Mouse (Mus musculus): ENCODE measurements around the gene Samd1. TPM values are rescaled to one million over a fixed set of nuclear protein-coding genes. Genes with fewer than 3 reads are reported as not detected.

Gene Samd1
- total RNA-seq (2021) = 10 to 100 TPM; 34.2 to 37.2 TPM
- long read RNA-seq, experiment 1, transcript Samd1-201 (5 exons, 2,071 nt) = major isoform, 5 of 14 reads
- long read RNA-seq, experiment 1, partial matches to known transcripts = 9 of 14 reads
- long read RNA-seq, experiment 1, other reads (novel, unspliced or antisense) = 0 of 14 reads
- long read RNA-seq, experiment 2, transcript Samd1-201 (5 exons, 2,071 nt) = major isoform, 5 of 6 reads
- long read RNA-seq, experiment 2, partial matches to known transcripts = 0 of 6 reads
- long read RNA-seq, experiment 2, other reads (novel, unspliced or antisense) = 1 of 6 reads

GRCm38 (mm10) chr8:83997511-83998141, at the start of gene Samd1:
Gene Samd1 (plus strand): TSS chr8:83997672.
- peak; percentile 61 to 74 for DNase-seq

GRCm38 (mm10) chr8:83954749-83955105, 42.7 kb upstream of the Samd1 start:
- DNase-seq = no peak

GRCm38 (mm10) chr8:83955106-83955957, 42.1 kb upstream of the Samd1 start, which contains the start of the genes Gm10644 and Asf1b:
Gene Gm10644 (minus strand): TSS chr8:83955205.
Gene Asf1b (plus strand): TSS chr8:83955507.
- peak; percentile 98 to 99 for DNase-seq

- DNase-seq = no peak
Observed at GRCm38 (mm10) chr8:83955958-83956218, 41.6 kb upstream of the Samd1 start.

- no peak for DNase-seq
Observed at GRCm38 (mm10) chr8:83956789-83957188, 40.7 kb upstream of the Samd1 start.

GRCm38 (mm10) chr8:83964015-83964765, 33.3 kb upstream of the Samd1 start:
- peak; percentile 64 to 71 for DNase-seq

GRCm38 (mm10) chr8:83967701-83968100, 29.8 kb upstream of the Samd1 start:
- no peak for DNase-seq

GRCm38 (mm10) chr8:83971121-83971520, 26.4 kb upstream of the Samd1 start:
- DNase-seq = peak in 1 of 2 experiments; percentile 19

GRCm38 (mm10) chr8:83971661-83972060, 25.8 kb upstream of the Samd1 start:
- DNase-seq = no peak

GRCm38 (mm10) chr8:83972150-83973120, 25.0 kb upstream of the Samd1 start, which contains the start of gene Prkaca:
Gene Prkaca (plus strand): TSS chr8:83972993.
- peak; percentile 99 for DNase-seq

GRCm38 (mm10) chr8:83973161-83974031, 24.1 kb upstream of the Samd1 start:
- peak in 1 of 2 experiments; percentile 23 for DNase-seq

- peak in 1 of 2 experiments; percentile 12 for DNase-seq
Observed at GRCm38 (mm10) chr8:83974521-83974920, 23.0 kb upstream of the Samd1 start.

- DNase-seq = peak; percentile 36 to 46
Observed at GRCm38 (mm10) chr8:83976101-83976630, 21.3 kb upstream of the Samd1 start.

GRCm38 (mm10) chr8:83976779-83977350, 20.6 kb upstream of the Samd1 start:
- peak in 1 of 2 experiments; percentile 32 for DNase-seq

- peak; percentile 55 to 74 for DNase-seq
Observed at GRCm38 (mm10) chr8:83977646-83978045, 19.8 kb upstream of the Samd1 start.

- DNase-seq = no peak
Observed at GRCm38 (mm10) chr8:83978200-83978599, 19.3 kb upstream of the Samd1 start.

- no peak for DNase-seq
Observed at GRCm38 (mm10) chr8:83980250-83980649, 17.2 kb upstream of the Samd1 start.

- DNase-seq = peak in 1 of 2 experiments; percentile 69
Observed at GRCm38 (mm10) chr8:83980845-83981244, 16.6 kb upstream of the Samd1 start.

- DNase-seq = no peak
Observed at GRCm38 (mm10) chr8:83981533-83981932, 15.9 kb upstream of the Samd1 start.

Data from adrenal gland, postnatal 36 days (tissue).